Mouse (Mus musculus) mesoderm, embryonic 11.5 days (tissue): ENCODE results near the gene Pip5kl1.
A peak's percentile ranks its signal among the peaks of the same experiment; 100 is the strongest.

Experiments
- DNase-seq: peaks from one replicate; pipeline ENCODE4 v3.0.0-alpha.2; 2012; ENCODE audit warnings: low read depth, low spot score

Gene Pip5kl1

DNA sequence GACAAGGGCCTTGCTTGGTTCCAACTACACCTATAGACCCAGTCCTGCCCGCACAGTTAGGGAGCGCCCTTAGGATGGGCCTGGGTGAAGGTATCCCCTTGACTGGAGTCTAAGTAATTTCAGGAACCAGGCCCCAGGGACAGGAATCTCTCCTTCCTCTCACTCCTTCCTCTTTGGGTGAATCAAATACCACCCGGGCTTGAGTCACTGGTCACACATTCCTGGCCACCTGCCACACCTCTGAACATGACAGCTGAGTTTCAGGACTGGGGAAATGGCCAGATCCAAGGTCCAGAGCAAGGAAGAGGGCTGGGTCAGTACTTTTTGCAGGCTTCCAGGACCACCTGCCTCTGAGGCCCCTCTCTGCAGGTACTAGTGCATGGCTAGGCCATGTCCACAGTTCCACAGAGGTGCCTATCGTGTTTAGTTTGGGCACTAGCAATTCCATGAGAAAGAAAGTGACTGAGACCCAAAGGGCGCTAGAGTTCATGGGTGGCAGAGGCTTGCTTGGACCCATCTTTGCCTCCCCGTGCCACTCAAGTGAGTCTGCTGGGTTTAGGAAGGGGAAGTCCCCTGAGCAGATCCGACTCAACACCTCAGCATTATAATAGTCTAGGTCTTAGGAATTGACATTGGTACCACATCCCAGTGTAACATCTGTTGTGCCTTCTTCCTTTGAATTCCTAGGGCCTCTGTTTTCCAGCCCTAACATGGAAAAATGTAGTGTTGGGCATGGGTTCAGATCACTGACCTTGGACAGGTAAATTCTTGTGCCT, 26.4 kb upstream of the Pip5kl1 start:
- DNase-seq = no peak

- no peak for DNase-seq
Measured at GRCm38 (mm10) chr2:32549171-32549570, 25.4 kb upstream of the Pip5kl1 start.

- DNase-seq = no peak
Measured at GRCm38 (mm10) chr2:32549764-32550163, 24.8 kb upstream of the Pip5kl1 start.

- DNase-seq = no peak
Measured at GRCm38 (mm10) chr2:32551236-32551635, 23.4 kb upstream of the Pip5kl1 start.

DNA sequence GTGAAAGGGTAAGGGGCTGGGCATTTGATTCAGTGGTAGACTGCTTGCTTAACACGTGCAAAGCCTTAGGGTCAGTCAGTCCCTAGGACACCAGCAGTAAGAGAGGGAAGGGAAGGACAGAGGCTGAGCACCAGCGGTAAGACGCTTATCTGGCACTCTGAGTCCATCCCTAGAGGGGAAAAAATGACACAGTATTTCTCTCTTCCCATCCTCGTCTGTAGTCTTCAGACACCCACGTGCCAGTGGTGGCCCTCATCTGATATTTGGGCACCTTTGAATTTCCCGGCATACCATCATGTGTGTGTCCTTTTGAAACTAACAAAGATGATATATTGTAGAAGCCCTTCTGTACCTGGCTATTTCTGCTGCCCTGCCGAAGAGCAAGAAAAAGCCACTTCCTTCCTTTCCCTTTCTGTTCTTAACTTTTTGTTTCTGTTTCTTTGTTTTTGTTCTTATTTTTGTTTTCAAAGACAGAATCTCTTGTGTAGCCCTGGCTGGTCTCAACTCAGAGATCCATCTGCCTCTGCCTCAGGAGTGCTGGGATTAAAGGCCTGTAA, 20.9 kb upstream of the Pip5kl1 start:
- no peak for DNase-seq

- DNase-seq = no peak
Measured at GRCm38 (mm10) chr2:32555484-32555883, 19.1 kb upstream of the Pip5kl1 start.

DNA sequence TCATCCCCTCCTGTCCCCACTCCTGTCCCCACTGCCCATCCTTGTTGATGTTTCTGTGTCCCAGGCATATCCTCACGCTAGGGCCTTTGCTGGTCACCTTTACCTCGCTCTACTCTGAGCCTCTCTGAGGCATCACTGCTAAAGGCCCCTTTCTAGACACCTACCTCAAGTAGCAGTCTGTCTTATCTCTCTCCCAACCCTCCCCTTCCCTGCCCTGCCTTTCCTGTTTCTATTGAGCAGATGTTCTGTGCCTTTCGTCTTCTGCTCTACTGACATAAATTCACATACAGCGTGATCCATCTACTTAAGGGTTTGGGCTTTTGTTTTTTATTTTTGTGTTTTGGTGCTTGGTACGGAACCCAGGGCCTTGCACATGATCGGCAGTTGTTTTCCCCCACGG, 18.6 kb upstream of the Pip5kl1 start:
- no peak for DNase-seq

DNA sequence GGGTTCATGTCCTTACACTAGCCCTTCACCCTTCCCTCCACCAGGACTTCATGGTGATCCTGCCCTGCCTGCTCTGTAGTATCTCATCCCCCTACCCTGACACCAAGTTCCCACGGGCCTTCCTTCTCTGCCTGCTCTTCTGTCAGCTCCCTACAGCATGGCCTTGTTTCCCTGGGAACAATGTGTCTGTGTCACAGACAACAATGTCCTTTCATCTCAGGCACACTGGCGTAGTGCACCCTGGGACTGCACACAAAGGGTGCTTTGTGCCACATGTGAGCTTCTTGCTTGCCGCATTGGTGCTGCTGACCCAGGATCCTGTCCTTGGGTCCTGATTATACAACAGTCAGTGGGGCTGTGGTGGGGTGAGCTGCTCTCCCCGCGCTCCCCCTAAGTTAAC, 15.0 kb upstream of the Pip5kl1 start:
- peak; percentile 83 for DNase-seq

GRCm38 (mm10) chr2:32566536-32567063, 8.0 kb upstream of the Pip5kl1 start:
- DNase-seq = peak; percentile 80

DNA sequence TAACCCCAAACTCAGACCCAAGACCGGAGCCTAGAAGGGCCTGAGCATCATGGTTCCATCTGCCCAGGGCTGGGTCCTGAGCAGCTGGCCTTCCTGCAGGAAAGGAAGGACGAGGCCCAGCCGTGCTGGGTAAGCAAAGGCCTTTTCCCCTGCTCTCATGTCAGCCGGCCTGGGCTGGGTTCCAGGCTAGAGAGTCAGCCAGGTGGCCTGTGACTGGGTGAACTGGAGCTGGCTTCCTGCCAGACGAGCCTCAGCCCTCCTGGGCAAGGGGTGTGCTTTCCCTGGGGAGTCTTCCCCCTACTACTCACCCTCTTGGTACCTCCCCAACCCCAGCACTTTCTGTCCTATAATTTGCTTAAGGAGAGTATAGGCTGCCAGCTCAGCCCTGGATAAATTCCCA, 6.4 kb upstream of the Pip5kl1 start:
- no peak for DNase-seq

DNA sequence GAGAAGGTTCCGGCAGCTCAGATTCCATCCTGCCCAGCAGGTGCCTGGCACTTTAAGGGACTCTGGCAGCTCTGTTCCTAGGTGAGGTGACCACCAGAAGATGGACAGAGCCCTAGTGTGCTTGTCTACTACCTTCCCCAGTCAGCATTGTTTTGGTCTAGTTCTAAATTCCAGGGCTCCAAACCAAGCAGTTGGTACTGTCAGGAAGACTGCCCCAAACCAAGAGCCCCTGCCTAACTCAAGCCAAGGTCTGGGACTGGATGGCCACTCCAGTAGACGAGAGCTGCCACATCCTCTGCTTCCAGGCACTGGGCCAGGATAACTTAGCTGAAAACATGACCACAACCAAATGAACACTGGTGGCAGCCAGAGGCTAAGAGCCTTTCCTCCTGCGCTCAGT, 5.7 kb upstream of the Pip5kl1 start:
- DNase-seq = no peak

GRCm38 (mm10) chr2:32570698-32571494, 3.7 kb upstream of the Pip5kl1 start, which contains the start of gene Dpm2:
Gene Dpm2 (plus strand): TSS chr2:32570858.
- peak; percentile 91 for DNase-seq

GRCm38 (mm10) chr2:32572196-32572595, 2.4 kb upstream of the Pip5kl1 start:
- DNase-seq = no peak

- DNase-seq = peak; percentile 62
Measured at GRCm38 (mm10) chr2:32574901-32575585, 446 bp downstream of the Pip5kl1 start.

DNA sequence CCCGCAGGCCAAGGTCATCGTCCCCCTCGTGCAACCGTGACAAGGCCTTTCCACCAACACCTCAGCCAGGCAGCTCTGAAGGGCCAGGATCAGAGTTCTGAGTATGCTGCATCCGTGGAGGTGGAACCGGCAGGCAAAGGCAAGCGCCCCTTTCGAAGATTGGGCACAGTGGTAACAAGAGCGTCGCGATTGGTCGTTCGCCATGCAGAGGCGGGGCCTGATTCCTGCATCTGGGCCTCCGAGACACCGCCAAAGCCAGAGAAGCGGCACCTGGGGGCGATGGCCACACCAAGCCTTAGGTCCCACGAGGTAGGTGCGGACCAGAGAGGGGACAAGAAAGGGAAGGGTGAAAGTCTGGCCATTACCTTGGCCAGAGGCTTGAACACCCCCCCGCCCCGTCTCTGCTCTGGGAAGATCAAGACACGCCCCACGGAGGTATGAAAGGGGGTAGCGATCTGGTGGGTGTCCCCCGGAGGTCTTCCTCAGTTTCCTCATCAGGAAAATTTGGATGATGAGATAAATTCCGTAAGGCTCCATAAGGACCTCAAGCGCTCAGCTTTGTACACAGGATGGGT, 1.1 kb downstream of the Pip5kl1 start, which contains the start of gene 9430097D07Rik:
TSS of gene 9430097D07Rik (minus strand) at position 99 of the 575 bp plus-strand sequence.
- DNase-seq = peak; percentile 76

- DNase-seq = no peak
Measured at GRCm38 (mm10) chr2:32576532-32576931, 1.9 kb downstream of the Pip5kl1 start.

DNA sequence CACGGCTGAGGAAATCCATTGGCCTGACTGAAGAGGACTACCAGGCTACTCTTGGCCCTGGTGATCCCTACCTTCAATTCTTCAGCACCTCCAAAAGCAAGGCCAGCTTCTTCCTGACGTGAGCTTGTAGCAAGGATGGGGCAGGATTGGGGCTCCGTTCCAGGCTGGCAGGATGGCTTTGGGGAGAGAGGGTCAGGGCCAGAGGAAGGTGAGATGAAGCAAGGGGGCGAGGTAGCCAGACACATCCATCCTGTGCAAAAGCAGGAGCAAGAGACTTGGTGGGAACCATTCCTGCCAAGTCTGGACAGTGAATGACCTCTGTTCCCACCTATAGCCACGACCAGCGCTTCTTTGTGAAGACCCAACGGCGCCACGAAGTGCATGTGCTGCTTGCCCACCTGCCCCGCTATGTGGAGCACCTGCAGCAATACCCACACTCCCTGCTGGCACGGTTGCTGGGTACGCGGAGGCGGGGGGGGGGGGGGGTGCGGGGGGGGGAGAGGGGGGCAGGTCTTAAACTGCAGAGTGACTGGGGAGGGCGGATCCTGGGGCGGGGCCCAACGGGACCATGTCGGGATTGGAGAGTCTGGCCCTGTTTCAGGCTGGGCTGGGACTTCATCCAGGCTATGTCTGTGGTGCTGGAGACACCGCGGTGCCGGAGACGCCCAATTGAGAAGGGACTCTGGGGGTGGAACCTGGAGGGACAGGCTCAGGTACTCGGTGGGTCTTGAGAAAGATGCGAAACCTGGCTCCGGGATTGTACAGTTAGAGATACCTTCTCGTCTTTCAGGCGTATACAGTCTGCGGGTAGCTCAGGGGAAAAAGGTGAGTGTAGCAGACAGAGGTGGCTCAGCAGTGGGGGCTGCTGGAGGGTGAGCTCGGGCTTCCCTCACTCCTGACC, 3.8 kb downstream of the Pip5kl1 start:
- no peak for DNase-seq

GRCm38 (mm10) chr2:32581450-32582095, 7.0 kb downstream of the Pip5kl1 start:
- DNase-seq = peak; percentile 63
